Mouse (Mus musculus) gastrocnemius, postnatal 10 days (tissue): ENCODE results near the gene Card19. TPM values are rescaled to one million over a fixed set of nuclear protein-coding genes. Genes with fewer than 3 reads are reported as not detected.

ENCODE experiments used
- DNase-seq: peaks from one replicate; pipeline ENCODE4 v3.0.0; 2021; ENCODE audit warnings: mixed read lengths
- total RNA-seq, 2 experiments: library from RNA; stranded (reverse); gene quantifications; 2 replicates each; pipeline ENCODE4 v1.2.3; 2021

The Card19 gene
- total RNA-seq, 2 experiments from 2014 or later, result 49.9 to 62.0 TPM

- no peak for DNase-seq
Measured at GRCm38 (mm10) chr13:49170623-49171022, 45.2 kb downstream of the Card19 start.

- DNase-seq, result peak; percentile 97
Measured at GRCm38 (mm10) chr13:49169448-49170207, 46.2 kb downstream of the Card19 start.

DNA sequence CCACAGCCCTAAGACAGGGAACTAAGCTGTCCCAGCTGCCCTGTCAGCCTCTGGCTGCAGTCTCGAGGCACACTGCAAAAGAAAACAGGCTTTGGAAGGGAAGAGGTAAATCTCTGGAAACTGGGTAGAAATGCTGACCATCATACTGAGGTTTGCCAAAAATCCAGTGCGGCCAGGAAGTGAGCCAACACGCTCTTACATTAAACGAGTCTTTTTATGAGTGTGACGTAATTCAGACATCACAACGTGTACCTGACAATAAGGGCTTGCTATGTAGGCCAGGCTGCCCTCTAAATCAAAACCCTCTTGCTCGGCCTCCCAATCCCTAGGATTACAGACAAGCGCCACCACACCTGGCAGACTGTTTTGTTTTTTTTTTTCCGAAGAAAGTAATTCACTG lies 48.8 kb downstream of the Card19 start:
- no peak for DNase-seq

DNA sequence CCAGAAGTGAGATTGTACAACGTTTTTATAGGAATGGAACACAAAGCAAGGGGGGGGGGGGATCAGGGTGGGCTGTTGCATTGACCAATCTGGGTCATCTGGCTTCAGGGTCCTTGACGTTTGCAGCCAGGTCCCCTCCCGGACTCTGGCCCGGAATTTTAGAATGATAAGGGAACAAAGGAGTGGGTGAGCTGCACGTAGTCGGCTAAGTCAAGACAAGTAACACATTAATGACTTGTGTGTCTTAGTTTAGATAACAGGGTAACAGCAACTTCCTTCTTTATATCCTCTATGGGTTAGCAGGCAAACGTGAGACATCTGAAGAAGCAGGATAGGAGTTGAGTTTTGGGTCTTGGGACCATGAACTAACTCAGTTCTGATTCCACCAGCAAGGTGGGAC lies 52.2 kb downstream of the Card19 start:
- DNase-seq, result no peak

GRCm38 (mm10) chr13:49162722-49163121 lies 53.1 kb downstream of the Card19 start:
- no peak for DNase-seq

- no peak for DNase-seq
Measured at GRCm38 (mm10) chr13:49161236-49161635, 54.6 kb downstream of the Card19 start.

DNA sequence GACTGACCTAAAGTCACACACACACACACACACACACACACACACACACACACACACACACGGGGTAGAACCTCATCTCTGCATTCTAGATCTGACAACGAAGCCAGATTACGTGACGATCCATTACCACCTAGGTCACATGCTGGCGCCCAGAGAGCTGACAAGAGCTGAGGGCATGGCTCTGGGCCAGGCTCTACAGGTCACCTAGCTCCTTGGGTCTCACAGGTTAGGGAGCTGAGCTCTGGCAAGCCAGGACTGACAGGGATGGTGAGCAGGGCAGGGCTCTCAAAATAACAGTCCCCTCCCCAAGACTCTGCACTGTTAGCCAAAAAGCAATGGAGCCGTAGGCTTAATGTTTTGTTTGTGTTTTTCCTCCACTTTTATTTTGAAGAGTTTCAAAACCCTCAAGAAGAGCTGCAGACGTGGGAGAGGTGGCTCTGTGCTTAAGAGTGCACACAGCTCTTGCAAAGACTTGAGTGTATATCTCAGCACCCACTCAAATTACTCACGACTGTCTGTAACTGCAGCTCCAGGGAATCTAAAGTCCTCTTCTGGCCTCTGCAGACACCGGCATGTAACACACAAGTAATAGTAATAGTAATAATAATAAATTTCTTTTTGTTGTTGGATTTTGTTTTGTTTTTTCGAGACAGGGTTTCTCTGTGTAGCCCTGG lies 57.7 kb downstream of the Card19 start:
- DNase-seq, result no peak

GRCm38 (mm10) chr13:49156645-49157044 lies 59.2 kb downstream of the Card19 start:
- DNase-seq, result no peak

DNA sequence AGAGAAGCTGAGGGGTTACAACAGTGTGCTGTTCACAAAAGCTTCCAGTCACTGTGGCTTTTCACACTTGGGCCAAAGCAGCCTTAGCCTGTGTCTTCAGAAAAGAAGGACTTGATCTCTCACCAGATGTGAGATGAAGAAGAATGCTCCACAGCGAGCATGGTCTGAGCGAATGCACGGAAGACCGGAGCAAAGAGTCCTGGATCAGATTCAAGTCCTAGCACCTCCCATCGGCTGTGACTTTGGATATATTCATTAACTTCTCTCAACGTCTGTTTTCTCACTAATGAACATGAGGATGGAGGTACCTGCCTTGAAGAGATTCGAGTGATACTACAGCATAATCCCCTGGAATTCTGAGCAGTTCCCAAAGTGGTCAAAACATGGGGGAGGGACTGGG lies 61.2 kb downstream of the Card19 start:
- DNase-seq, result no peak

DNA sequence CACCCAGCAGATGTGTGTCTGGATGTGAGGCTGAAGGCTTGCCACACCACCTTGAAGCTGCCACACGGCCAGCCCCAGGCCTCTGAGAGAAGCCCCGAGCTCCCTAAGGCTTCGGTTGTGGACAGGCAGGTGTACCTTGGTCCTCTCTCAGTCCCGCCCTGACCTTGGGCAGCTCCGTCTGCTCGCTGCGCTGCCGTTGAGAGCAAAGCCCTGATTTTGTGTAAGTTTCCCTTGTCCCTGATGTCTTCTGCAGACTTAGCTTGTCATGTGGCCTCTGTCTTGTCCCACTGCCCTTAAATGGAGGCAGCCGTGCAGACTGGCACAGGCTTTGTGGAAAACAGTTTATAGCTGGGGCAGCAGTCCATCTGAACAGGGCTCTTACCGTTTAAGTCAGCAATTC lies 61.8 kb downstream of the Card19 start:
- DNase-seq, result no peak

Other genes starting within 250 kb of the Card19 start
- gene Fam120a, start 248.0 kb downstream of the Card19 start, total RNA-seq, result 100 to 1,000 TPM in 1 of 2 experiments, 10 to 100 TPM in 1; 96.4 to 101 TPM
- 10 to 100 TPM; 55.7 to 60.7 TPM for gene Wnk2, start 68.0 kb downstream of the Card19 start, total RNA-seq
- gene Ninj1, start 28.6 kb downstream of the Card19 start, total RNA-seq, result 10 to 100 TPM; 15.0 to 16.2 TPM
- 1 to 10 TPM in 1 of 2 experiments, under 1 TPM in 1; 0.47 to 1.0 TPM for gene Susd3, start 32.7 kb upstream of the Card19 start, total RNA-seq
- 1 to 10 TPM in 1 of 2 experiments, under 1 TPM in 1; 0.66 to 1.9 TPM for gene Fgd3, start 104.3 kb upstream of the Card19 start, total RNA-seq
- 10 to 100 TPM; 21.5 to 25.5 TPM for gene Bicd2, start 125.5 kb upstream of the Card19 start, total RNA-seq
- gene Ippk, start 205.2 kb upstream of the Card19 start, total RNA-seq, result 1 to 10 TPM; 5.7 to 6.3 TPM